Mouse (Mus musculus) ES-Bruce4 (cell line): Measurements from ENCODE around the gene Trpm8. TPM values are rescaled to one million over a fixed set of nuclear protein-coding genes. Genes with fewer than 3 reads are reported as not detected.

Experiments used
- H3K27ac ChIP-seq: 2 replicates; pipeline ENCODE4 v1.5.1; 2012; ENCODE audit warnings: low read length, inconsistent platforms; ENCODE audit not compliant: insufficient read depth
- H3K27me3 ChIP-seq: 2 replicates; pipeline ENCODE4 v1.6.1; 2012; ENCODE audit warnings: mild to moderate bottlenecking, low read length, inconsistent platforms; ENCODE audit not compliant: control insufficient read depth, poor library complexity, insufficient read depth, severe bottlenecking
- H3K36me3 ChIP-seq: 2 replicates; pipeline ENCODE4 v1.6.1; 2012; ENCODE audit warnings: inconsistent platforms, mild to moderate bottlenecking, low read length, moderate library complexity; ENCODE audit not compliant: control insufficient read depth, poor library complexity, insufficient read depth, severe bottlenecking
- H3K4me1 ChIP-seq: one replicate; pipeline ENCODE4 v1.8.1; 2011; ENCODE audit warnings: low read length; ENCODE audit not compliant: control insufficient read depth, insufficient read depth
- H3K4me3 ChIP-seq: 2 replicates; pipeline ENCODE4 v1.5.1; 2011; ENCODE audit warnings: low read depth, mild to moderate bottlenecking, low read length
- H3K9ac ChIP-seq: 2 replicates; pipeline ENCODE4 v1.6.1; 2012; ENCODE audit warnings: low read depth, mild to moderate bottlenecking, inconsistent platforms; ENCODE audit not compliant: poor library complexity, severe bottlenecking
- H3K9me3 ChIP-seq: replicated peaks from 2 replicates; pipeline ENCODE4 v1.6.1; 2012; ENCODE audit warnings: mild to moderate bottlenecking, low read length, inconsistent platforms; ENCODE audit not compliant: control insufficient read depth, poor library complexity, insufficient read depth, severe bottlenecking
- CTCF ChIP-seq: IDR thresholded peaks from one replicate; pipeline ENCODE4 v1.8.1; 2011; ENCODE audit warnings: low read depth, low read length
- EP300 ChIP-seq: IDR thresholded peaks from 2 replicates; pipeline ENCODE4 v1.6.1; 2011; ENCODE audit warnings: low read depth, low read length; ENCODE audit not compliant: insufficient read depth
- POLR2A ChIP-seq: IDR thresholded peaks from one replicate; pipeline ENCODE4 v1.8.1; 2011; ENCODE audit warnings: low read length; ENCODE audit not compliant: insufficient read depth
- polyA plus RNA-seq: library from polyadenylated mRNA; stranded (reverse); fragments of >200 nt; gene quantifications from 2 replicates; pipeline ENCODE4 v1.2.4, GENCODE M21; 2011; ENCODE audit warnings: low read depth; ENCODE audit not compliant: missing spikeins, insufficient read depth, insufficient read length

Gene Trpm8
- polyA plus RNA-seq, 1 experiment = not detected

- no peak overlapping the region for H3K27ac ChIP-seq
- peak overlapping the region; percentile 59 for H3K4me3 ChIP-seq
- no peak for TF ChIP-seq POLR2A
- TF ChIP-seq EP300 = no peak
- TF ChIP-seq CTCF = no peak
- H3K9ac ChIP-seq = peak overlapping the region; percentile 62
- H3K9me3 ChIP-seq = peaks cover 22% of the 10 kb centered on the region
- H3K27me3 ChIP-seq = no peaks in the 10 kb centered on the region
- H3K36me3 ChIP-seq = peaks cover 36% of the 10 kb centered on the region
- H3K4me1 ChIP-seq = no peaks in the 10 kb centered on the region
Observed at GRCm38 (mm10) chr1:88276524-88277097, 850 bp upstream of the Trpm8 start.

DNA sequence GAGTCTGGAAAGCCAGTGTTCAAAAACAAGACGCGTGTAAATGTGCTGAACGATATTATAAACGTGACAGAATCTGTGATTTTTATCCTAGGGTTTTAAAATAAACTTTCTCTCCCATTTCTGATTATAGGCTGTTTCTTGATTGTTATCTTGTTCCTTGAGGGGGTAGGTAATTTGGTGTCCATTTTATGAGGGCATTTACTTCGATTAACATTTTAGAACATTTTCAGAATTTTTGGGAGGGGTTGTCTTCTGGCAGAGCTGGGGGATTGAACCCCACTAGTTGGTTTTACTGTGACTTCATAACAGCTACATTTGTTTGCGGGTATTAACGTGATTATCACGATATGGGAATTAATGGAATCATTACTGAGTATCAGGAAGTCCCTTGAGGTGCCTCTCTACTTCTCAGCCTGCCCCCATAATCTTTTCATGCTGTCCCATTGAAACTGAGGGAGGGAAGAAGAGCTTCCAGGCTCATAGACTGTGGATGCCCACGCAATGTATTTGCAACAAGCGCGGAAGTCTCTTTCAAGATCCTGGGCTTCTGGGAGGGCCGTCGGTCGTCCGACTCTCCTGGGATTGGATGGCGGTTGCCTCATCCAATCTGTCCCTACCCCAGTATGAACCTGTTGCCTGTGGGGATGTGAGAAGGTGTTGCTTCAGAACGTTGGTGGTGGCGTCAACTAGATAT lies 504 bp downstream of the Trpm8 start:
- no peak overlapping the region for H3K27ac ChIP-seq

DNA sequence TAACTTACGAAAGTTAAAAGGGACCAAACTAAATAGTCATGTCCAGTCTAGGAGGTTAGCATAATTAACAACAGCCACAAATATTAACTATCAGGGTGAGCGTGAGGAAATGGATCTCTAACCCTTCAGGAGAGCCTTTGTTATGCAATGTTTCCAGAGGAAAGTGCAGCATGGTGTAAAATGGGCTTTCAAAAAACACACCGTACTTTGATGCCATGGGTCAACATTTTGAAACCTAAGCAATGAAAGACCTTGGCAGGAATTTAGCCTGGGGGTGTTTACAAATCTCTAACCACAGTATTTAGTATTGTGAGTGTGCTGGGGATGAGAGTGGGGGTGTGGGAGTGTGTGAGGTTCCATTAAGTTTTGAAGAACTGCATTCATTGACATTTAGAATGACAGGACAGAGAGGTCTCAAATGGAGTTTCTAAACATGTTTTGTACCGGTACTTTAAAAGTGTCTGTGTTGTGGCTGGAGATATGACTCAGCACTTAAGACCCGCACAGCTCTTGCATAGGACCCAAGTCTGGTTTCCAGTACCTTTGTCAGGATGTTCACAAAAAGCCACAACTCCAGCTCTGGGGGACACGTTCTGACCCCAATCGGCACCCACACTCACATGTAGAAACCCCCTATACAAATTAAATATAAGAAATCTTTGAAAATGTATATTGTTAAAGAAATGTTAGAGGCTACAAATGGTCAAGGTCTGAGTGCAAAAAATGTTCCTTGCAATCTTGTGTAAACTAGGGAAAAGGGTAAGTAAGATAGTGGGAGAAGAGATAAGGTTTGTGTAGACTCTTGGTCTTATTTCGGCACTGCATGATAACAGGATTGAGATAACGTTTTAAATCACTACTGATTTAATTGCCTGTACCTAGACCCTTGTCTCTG lies 1.9 kb downstream of the Trpm8 start:
- no peak overlapping the region for H3K9ac ChIP-seq
- TF ChIP-seq CTCF = no peak
- TF ChIP-seq EP300 = no peak
- TF ChIP-seq POLR2A = no peak
- no peak overlapping the region for H3K4me3 ChIP-seq
- H3K9me3 ChIP-seq = peaks cover 16% of the 10 kb centered on the region
- no peaks in the 10 kb centered on the region for H3K4me1 ChIP-seq
- H3K27ac ChIP-seq = no peak overlapping the region
- peaks cover 16% of the 10 kb centered on the region for H3K36me3 ChIP-seq
- no peaks in the 10 kb centered on the region for H3K27me3 ChIP-seq

More for the DNA sequence above, 504 bp downstream of the Trpm8 start:
- Histone ChIP-seq H3K9me3 (peaks cover 18% of the 10 kb centered on the region), H3K4me1 (no peaks in the 10 kb centered on the region), H3K4me3 (no peak overlapping the region), H3K27me3 (no peaks in the 10 kb centered on the region), H3K36me3 (peaks cover 26% of the 10 kb centered on the region), H3K9ac (no peak overlapping the region)
- TF ChIP-seq CTCF (no peak), EP300 (no peak), POLR2A (no peak)

- Histone ChIP-seq H3K36me3 (peaks cover 8% of the 10 kb centered on the region), H3K27ac (no peak overlapping the region), H3K4me3 (no peak overlapping the region), H3K27me3 (no peaks in the 10 kb centered on the region), H3K9ac (no peak overlapping the region), H3K9me3 (peaks cover 8% of the 10 kb centered on the region), H3K4me1 (no peaks in the 10 kb centered on the region)
- TF ChIP-seq CTCF = no peak
- TF ChIP-seq POLR2A = no peak
- no peak for TF ChIP-seq EP300
Observed at GRCm38 (mm10) chr1:88280006-88280690, 2.7 kb downstream of the Trpm8 start.

DNA sequence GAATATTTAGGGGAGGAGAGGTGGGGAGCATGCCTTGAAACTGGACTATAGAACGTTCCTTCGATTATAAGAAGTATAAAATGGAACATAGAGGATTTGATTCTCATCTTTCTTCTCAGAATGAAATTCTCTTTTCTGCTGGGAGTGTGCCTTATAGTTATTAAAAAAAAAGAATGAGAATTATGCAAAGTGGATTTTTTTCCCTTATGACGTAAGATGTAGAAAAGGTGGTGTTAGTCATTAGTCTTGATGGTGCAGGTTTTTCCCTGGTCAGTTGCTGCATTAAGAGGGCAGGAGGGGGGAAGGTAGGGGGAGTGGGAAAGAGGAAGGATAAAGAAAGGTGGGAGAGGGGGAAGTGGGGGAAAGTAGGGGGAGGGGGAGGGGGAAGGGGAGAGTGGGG lies 4.8 kb downstream of the Trpm8 start:
- no peaks in the 10 kb centered on the region for H3K4me1 ChIP-seq
- TF ChIP-seq CTCF = no peak
- no peak for TF ChIP-seq POLR2A
- TF ChIP-seq EP300 = no peak
- no peaks in the 10 kb centered on the region for H3K9me3 ChIP-seq
- H3K4me3 ChIP-seq = no peak overlapping the region
- H3K9ac ChIP-seq = no peak overlapping the region
- no peaks in the 10 kb centered on the region for H3K36me3 ChIP-seq
- no peaks in the 10 kb centered on the region for H3K27me3 ChIP-seq
- H3K27ac ChIP-seq = no peak overlapping the region
